Mouse (Mus musculus) heart, embryonic 12.5 days (tissue): ENCODE results near the gene Kcnk3. TPM values are rescaled to one million over a fixed set of nuclear protein-coding genes. Genes with fewer than 3 reads are reported as not detected.

Source experiments
- ATAC-seq: fragments of 200-750 bp; cut with Nextera tagmentation; 2 replicates; pipeline ENCODE4 v1.8.0; 2017; ENCODE audit warnings: moderate TSS enrichment, moderate library complexity; ENCODE audit not compliant: insufficient number of reproducible peaks, low FRiP score
- H3K27ac ChIP-seq: fragments of 300-500 bp; sonication (generic); 2 replicates; pipeline ENCODE4 v1.5.1; 2016; ENCODE audit warnings: mild to moderate bottlenecking, moderate library complexity; ENCODE audit not compliant: poor library complexity, severe bottlenecking
- H3K27me3 ChIP-seq: fragments of 300-500 bp; sonication (generic); replicated peaks from 2 replicates; pipeline ENCODE4 v1.6.1; 2016; ENCODE audit warnings: mild to moderate bottlenecking, moderate library complexity
- H3K36me3 ChIP-seq: fragments of 300-500 bp; sonication (generic); 2 replicates; pipeline ENCODE4 v1.6.1; 2016; ENCODE audit warnings: mild to moderate bottlenecking, moderate library complexity
- H3K4me1 ChIP-seq: fragments of 300-500 bp; sonication (generic); replicated peaks from 2 replicates; pipeline ENCODE4 v1.6.1; 2016; ENCODE audit warnings: mild to moderate bottlenecking
- H3K4me2 ChIP-seq: fragments of 300-500 bp; sonication (generic); 2 replicates; pipeline ENCODE4 v1.6.1; 2016; ENCODE audit warnings: mild to moderate bottlenecking, moderate library complexity
- H3K4me3 ChIP-seq: fragments of 300-500 bp; sonication (generic); 2 replicates; pipeline ENCODE4 v1.5.1; 2016; ENCODE audit warnings: mild to moderate bottlenecking
- H3K9ac ChIP-seq: fragments of 300-500 bp; sonication (generic); 2 replicates; pipeline ENCODE4 v1.6.1; 2016; ENCODE audit warnings: mild to moderate bottlenecking, moderate library complexity
- H3K9me3 ChIP-seq: fragments of 300-500 bp; sonication (generic); replicated peaks from 2 replicates; pipeline ENCODE4 v1.6.1; 2016; ENCODE audit warnings: mild to moderate bottlenecking, moderate library complexity
- WGBS: fragments of 180-500 bp; shearing (Covaris S2); methylation state at CpG from one replicate; pipeline ENCODE4 v1.1.7; 2016; 5-methylcytosine and 5-hydroxymethylcytosine counted together
- polyA plus RNA-seq: library from polyadenylated mRNA; unstranded; fragments of >200 nt; fragmentation: Nextera tagmentation; extraction: Ambion mirVana; gene quantifications from 2 replicates; pipeline ENCODE4 v1.2.1, GENCODE M21; 2016

Gene Kcnk3
- polyA plus RNA-seq, 1 experiment from 2014 or later: 45.1 TPM

DNA sequence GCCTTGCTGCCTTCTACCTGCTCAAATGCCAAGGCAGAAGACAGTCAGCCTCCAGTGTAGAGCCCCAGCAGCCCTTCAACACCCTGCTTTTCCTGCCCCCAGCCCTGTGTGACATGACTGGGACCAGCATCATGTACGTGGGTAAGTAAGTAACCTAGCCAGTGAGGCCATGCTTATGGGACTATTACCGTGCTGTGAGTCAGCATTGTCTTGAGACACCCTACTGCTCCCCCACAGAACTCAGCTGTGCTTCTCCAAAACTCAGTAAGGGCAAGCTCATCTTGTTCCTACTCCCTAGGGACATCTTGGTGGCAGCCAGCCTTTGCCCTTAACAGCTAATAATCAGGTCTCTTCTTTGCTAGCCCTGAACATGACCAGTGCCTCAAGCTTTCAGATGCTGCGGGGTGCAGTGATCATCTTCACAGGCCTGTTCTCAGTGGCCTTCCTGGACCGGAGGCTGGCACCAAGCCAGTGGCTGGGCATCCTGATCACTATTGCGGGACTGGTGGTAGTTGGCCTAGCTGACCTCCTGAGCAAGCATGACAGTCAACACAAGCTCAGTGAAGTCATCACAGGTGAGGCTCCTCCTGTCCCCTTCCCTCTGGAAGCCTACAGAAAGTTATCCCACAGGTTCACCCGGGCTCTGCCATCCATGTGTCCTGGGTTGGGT lies 67.7 kb downstream of the Kcnk3 start:
- H3K36me3 ChIP-seq: peaks cover 58% of the 10 kb centered on the region
- H3K9me3 ChIP-seq: 0 out of 2 replicates have a peak, but pooled peaks cover 2% of the 10 kb centered on the region
- peaks cover 19% of the 10 kb centered on the region; the same call in 1 of the 2 replicates for H3K4me1 ChIP-seq
- H3K4me3 ChIP-seq: no peak overlapping the region
- no peak overlapping the region for H3K4me2 ChIP-seq
- ATAC-seq: no peak
- 84% methylated on average over 6 of the region's 6 CpGs for WGBS
- H3K9ac ChIP-seq: no peak overlapping the region
- H3K27ac ChIP-seq: no peak overlapping the region
- H3K27me3 ChIP-seq: no peaks in the 10 kb centered on the region

GRCm38 (mm10) chr5:30659042-30659441 lies 71.1 kb downstream of the Kcnk3 start:
- peaks cover 10% of the 10 kb centered on the region; the same call in 1 of the 2 replicates for H3K4me1 ChIP-seq
- no peak overlapping the region for H3K4me2 ChIP-seq
- no peak for ATAC-seq
- no peaks in the 10 kb centered on the region for H3K27me3 ChIP-seq
- H3K9me3 ChIP-seq: peaks cover 10% of the 10 kb centered on the region; the same call in 1 of the 2 replicates
- no peak overlapping the region for H3K9ac ChIP-seq
- no peak overlapping the region for H3K4me3 ChIP-seq
- H3K27ac ChIP-seq: no peak overlapping the region
- WGBS: 82% methylated on average over 4 of the region's 4 CpGs
- H3K36me3 ChIP-seq: peaks cover 38% of the 10 kb centered on the region

- no peak overlapping the region for H3K27ac ChIP-seq
- H3K36me3 ChIP-seq: peaks cover 32% of the 10 kb centered on the region
- H3K27me3 ChIP-seq: no peaks in the 10 kb centered on the region
- no peak overlapping the region for H3K9ac ChIP-seq
- ATAC-seq: no peak
- H3K4me2 ChIP-seq: no peak overlapping the region
- H3K4me3 ChIP-seq: no peak overlapping the region
- WGBS: 82% methylated on average over 1 of the region's 1 CpGs
- H3K9me3 ChIP-seq: peaks cover 10% of the 10 kb centered on the region; the same call in 1 of the 2 replicates
- peaks cover 1% of the 10 kb centered on the region; the same call in 1 of the 2 replicates for H3K4me1 ChIP-seq
These were observed 72.3 kb downstream of the Kcnk3 start for GRCm38 (mm10) chr5:30660278-30660677.

DNA sequence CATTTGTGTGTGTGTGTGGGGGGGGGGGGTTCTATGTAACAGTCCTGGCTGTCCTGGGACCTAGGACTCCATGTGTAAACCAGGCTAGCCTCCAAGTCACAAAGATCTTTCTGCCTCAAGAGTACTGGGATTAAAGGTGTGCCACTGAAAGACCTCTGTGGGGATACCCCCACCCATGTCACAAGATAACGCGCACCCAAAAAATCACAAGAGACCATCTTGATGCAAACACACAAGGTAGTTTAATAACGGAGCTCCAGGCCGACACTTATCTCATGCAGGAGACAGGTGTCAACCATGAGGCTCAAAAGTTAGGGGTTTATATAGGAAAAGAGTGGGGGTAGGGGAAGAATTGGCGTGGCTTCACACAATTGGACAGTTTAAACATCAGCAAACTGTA lies 72.8 kb downstream of the Kcnk3 start:
- no peak for ATAC-seq
- H3K27ac ChIP-seq: no peak overlapping the region
- 86% methylated on average over 5 of the region's 5 CpGs for WGBS

GRCm38 (mm10) chr5:30665360-30665759 lies 77.4 kb downstream of the Kcnk3 start:
- Histone ChIP-seq H3K4me1 (peaks cover 23% of the 10 kb centered on the region), H3K4me3 (no peak overlapping the region), H3K36me3 (peaks cover 20% of the 10 kb centered on the region), H3K9me3 (peaks cover 10% of the 10 kb centered on the region; the same call in 1 of the 2 replicates), H3K4me2 (no peak overlapping the region), H3K27me3 (no peaks in the 10 kb centered on the region), H3K27ac (no peak overlapping the region), H3K9ac (no peak overlapping the region)
- no peak for ATAC-seq
- WGBS: 89% methylated on average over 9 of the region's 9 CpGs

More for the DNA sequence above, 72.8 kb downstream of the Kcnk3 start:
- no peak overlapping the region for H3K9ac ChIP-seq
- H3K9me3 ChIP-seq: peaks cover 10% of the 10 kb centered on the region; the same call in 1 of the 2 replicates
- peaks cover 26% of the 10 kb centered on the region for H3K36me3 ChIP-seq
- no peak overlapping the region for H3K4me2 ChIP-seq
- no peaks in the 10 kb centered on the region for H3K27me3 ChIP-seq
- no peaks in the 10 kb centered on the region for H3K4me1 ChIP-seq
- no peak overlapping the region for H3K4me3 ChIP-seq

- 47% methylated on average over 6 of the region's 6 CpGs for WGBS
- H3K9ac ChIP-seq: peak overlapping the region; percentile 76
- peak overlapping the region; percentile 85 for H3K4me2 ChIP-seq
- H3K27ac ChIP-seq: peak overlapping the region; percentile 95
- no peaks in the 10 kb centered on the region for H3K27me3 ChIP-seq
- H3K4me3 ChIP-seq: peak overlapping the region; percentile 98
- peaks cover 24% of the 10 kb centered on the region for H3K36me3 ChIP-seq
- ATAC-seq: no peak
- peaks cover 4% of the 10 kb centered on the region; the same call in 1 of the 2 replicates for H3K9me3 ChIP-seq
- H3K4me1 ChIP-seq: peaks cover 23% of the 10 kb centered on the region
These were observed 78.0 kb downstream of the Kcnk3 start for GRCm38 (mm10) chr5:30665968-30666367.

DNA sequence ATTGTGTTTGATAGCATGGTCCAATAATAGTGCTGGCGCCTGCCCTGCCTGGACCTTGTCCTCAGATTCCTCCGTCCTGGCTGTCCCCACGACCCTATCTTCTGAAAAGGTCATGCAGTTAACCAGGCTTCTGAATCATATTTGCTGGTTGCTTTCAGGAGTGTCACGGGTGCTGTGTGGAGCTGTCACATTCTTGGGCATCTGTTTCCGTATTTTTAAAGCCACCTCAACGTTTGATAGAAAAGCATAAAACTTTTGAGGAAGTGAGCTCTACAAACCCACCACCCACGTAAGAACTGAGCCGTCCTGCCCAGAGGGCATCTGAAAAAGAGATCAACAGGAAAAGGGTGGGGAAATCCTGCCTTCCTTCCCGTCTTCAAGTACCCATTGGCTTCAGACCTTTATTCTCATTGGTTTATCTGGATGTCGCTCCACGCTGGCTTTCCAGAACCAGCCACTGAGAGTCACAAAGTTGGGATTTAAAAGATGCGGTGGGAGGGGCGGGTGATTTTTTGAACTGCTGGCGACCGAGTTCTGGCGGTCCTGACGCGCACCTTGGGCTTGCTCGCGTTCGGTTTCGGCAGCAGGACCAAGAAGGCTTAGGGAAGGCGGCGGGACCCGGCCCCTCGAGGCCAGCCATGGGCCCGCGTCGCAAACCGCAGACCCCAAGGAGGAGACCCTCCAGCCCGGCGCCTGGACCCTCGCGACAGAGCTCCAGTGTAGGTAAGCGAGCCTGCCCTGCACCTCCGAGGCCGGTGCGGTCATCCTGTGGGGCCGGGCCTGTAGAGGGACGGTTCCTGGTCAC lies 78.6 kb downstream of the Kcnk3 start, which contains the start of gene Cenpa:
Gene Cenpa (plus strand): TSS at position 387 of the 805 bp plus-strand sequence.
- under 1% methylated on average over 40 of the region's 40 CpGs for WGBS
- Histone ChIP-seq H3K4me3 (peak within 1 kb of the TSS; percentile 98), H3K4me1 (peaks cover 23% of the 10 kb centered on the region), H3K36me3 (peaks cover 24% of the 10 kb centered on the region), H3K27me3 (no peaks in the 10 kb centered on the region), H3K4me2 (peak within 1 kb of the TSS; percentile 85), H3K9ac (peak within 1 kb of the TSS; percentile 91), H3K27ac (peak within 1 kb of the TSS; percentile 95), H3K9me3 (no peaks in the 10 kb centered on the region)
- ATAC-seq: peak; percentile 92

- no peaks in the 10 kb centered on the region for H3K9me3 ChIP-seq
- peak overlapping the region; percentile 91 for H3K9ac ChIP-seq
- WGBS: under 1% methylated on average over 13 of the region's 13 CpGs
- H3K4me1 ChIP-seq: peaks cover 23% of the 10 kb centered on the region
- H3K36me3 ChIP-seq: peaks cover 28% of the 10 kb centered on the region
- H3K27ac ChIP-seq: peak overlapping the region; percentile 85
- no peaks in the 10 kb centered on the region for H3K27me3 ChIP-seq
- peak overlapping the region; percentile 85 for H3K4me2 ChIP-seq
- ATAC-seq: no peak
- H3K4me3 ChIP-seq: peak overlapping the region; percentile 98
These were observed 79.2 kb downstream of the Kcnk3 start for GRCm38 (mm10) chr5:30667215-30667614.

GRCm38 (mm10) chr5:30667686-30668085 lies 79.7 kb downstream of the Kcnk3 start:
- H3K36me3 ChIP-seq: peaks cover 33% of the 10 kb centered on the region
- no peak overlapping the region for H3K27ac ChIP-seq
- H3K9ac ChIP-seq: peak overlapping the region; percentile 91
- no peaks in the 10 kb centered on the region for H3K9me3 ChIP-seq
- H3K4me1 ChIP-seq: peaks cover 23% of the 10 kb centered on the region
- peak overlapping the region; percentile 85 for H3K4me2 ChIP-seq
- WGBS: 7% methylated on average over 3 of the region's 3 CpGs
- H3K4me3 ChIP-seq: peak overlapping the region; percentile 98
- no peak for ATAC-seq
- H3K27me3 ChIP-seq: no peaks in the 10 kb centered on the region

DNA sequence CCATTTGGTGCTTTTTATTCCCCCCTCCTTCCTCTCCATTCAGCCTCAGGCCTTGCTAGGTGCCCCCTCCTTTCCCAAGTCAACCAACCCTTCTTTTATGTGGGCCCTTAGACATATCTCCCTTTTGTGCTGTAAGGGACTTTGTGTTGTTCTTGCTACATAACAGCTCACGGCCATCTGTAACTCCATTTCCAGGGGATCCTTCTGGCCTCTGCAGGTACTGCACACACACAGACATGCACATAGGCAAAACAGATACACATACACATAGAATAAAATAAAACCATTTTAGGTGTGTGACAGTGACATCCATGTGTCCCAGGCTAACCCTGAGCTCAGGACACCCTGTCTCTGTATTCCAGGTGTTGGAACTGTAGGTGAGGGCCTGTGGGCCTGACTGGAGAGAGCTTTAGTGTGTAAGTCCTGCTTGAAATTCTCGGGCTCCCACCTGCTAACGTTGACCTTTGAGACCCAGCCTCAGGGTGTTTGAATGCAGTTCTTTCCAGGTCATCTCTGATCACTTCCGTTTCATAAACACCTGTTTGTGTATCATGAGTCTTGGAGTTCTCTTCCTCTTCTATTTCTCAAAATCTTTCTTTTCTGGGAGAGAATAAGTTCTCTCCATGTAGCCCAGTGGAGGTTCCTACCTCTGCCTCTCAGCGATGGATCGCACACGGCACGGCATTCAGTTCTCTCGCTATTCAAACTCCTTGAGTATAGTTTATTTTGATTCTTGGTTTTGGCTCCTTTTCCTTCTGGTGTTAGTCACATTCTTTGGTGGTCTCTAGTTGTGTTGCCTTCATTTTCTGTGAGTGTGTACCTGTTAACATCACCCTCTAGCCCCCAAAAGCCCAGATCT lies 80.9 kb downstream of the Kcnk3 start:
- peak overlapping the region; percentile 98 for H3K4me3 ChIP-seq
- peak overlapping the region; percentile 85 for H3K4me2 ChIP-seq
- no peaks in the 10 kb centered on the region for H3K27me3 ChIP-seq
- WGBS: 91% methylated on average over 9 of the region's 9 CpGs
- peaks cover 44% of the 10 kb centered on the region for H3K36me3 ChIP-seq
- peaks cover 23% of the 10 kb centered on the region for H3K4me1 ChIP-seq
- no peaks in the 10 kb centered on the region for H3K9me3 ChIP-seq
- no peak overlapping the region for H3K9ac ChIP-seq
- no peak for ATAC-seq
- no peak overlapping the region for H3K27ac ChIP-seq
